Comparison of ENCODE assay signal across 8 mouse cellular contexts in the genomic region with DNA sequence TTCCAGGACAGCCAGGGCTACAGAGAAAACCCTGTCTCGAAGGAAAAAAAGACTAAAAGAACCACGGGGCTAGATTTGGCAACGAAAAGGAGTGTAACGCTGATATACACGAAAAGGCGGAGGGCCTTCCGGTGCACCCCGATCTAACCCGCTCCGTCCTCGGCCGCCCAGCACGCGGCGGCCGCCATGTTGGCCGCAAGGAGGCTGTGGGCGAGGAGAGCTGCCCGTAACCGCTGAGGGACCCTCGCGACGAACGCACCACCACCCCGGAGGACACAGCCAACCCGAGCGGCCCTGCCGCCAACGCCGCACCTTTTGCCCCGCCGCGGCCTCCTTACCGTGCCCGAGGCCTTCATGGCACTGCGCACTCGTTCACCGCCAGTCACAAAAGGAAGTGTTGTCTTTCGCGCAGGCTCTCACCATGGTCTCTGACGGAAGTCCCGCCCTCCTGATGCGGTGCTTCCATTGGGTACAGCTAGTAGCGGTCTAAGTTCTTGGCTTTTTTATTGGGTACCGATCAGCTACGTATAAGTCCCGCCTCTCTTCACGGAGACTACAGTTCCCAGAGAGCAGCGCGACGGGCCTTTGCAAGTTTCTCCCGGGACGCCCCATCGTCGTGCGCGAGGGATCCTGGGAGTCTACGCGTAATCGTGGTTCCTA. TPM values are rescaled to one million over a fixed set of nuclear protein-coding genes. Genes with fewer than 3 reads are reported as not detected.
DNase-seq lines count a peak whose midpoint lies in the region; ATAC-seq lines count a peak whose summit lies in the region.

Gene Rpl18a (minus strand): TSS at position 392 of the 660 bp plus-strand sequence.

- peak; percentile 100 for DNase-seq in adipocyte (ENCODE audit: low spot score)
- peak; percentile 99 for DNase-seq in embryo, embryonic 10 days (ENCODE audit: low spot score)
- peak; percentile 85 for DNase-seq in gastrocnemius, postnatal 10 days
- peak; percentile 99 for DNase-seq in induced T-regulatory cell, adult 2 months (ENCODE audit: low read depth)
- peak; percentile 98 for DNase-seq in left cerebral cortex, adult 9 months (ENCODE audit: low spot score in 2 of 2)
- DNase-seq in right cerebral cortex, postnatal 14 days, result peak; percentile 90
- peak; percentile 92 to 95 for DNase-seq in urinary bladder, postnatal 36 days (ENCODE audit: low spot score in 2 of 2)

- peak; percentile 79 for ATAC-seq in megakaryocyte progenitor cell, adult 5-6 weeks (replicated peaks; ENCODE audit: poor library complexity)

RNA-seq across cellular contexts. Expression of gene Rpl18a, which starts in this region (rescaled TPM):
- 1,000 to 10,000 TPM; 1,533 to 1,604 TPM for total RNA-seq in gastrocnemius, postnatal 10 days (2021)
- total RNA-seq in megakaryocyte progenitor cell, adult 5-6 weeks (2015), result 7,432 and 8,014 TPM in 2 replicates
- 2,240 and 2,571 TPM in 2 replicates for total RNA-seq in megakaryocyte progenitor cell, adult 5-6 weeks (2017)

Comparison
In these comparisons a context has a peak if more than half of its experiments do, and no peak if none do; other contexts are left out.
1. Peak in every context shown above with its lines: DNase-seq and ATAC-seq.